Mouse (Mus musculus): ENCODE results near the gene Apoe.

- no peak for TF ChIP-seq MYB (IDR thresholded peaks at IDR 0.05; ENCODE audit: low read depth, low read length)
- TF ChIP-seq GATA1 (IDR thresholded peaks at IDR 0.05; ENCODE audit: low read depth, low read length) = no peak
- TF ChIP-seq USF2 (IDR thresholded peaks at IDR 0.05; ENCODE audit: borderline replicate concordance in 1 of 2, insufficient read depth in 1 of 2, low read depth in 1 of 2, low read length in 2 of 2) = no peak
- TF ChIP-seq ETS1 (IDR thresholded peaks at IDR 0.05; ENCODE audit: low read depth, low read length) = no peak
- no peak for TF ChIP-seq POLR2A (IDR thresholded peaks at IDR 0.05; ENCODE audit: control insufficient read depth in 1 of 2, insufficient read depth in 1 of 2, low read depth in 1 of 2, low read length in 2 of 2, poor library complexity in 1 of 2)
- TF ChIP-seq CTCF (IDR thresholded peaks at IDR 0.05 in 2 of 3, conservative IDR thresholded peaks at IDR 0.05 in 1 of 3; ENCODE audit: control insufficient read depth in 1 of 3, insufficient read depth in 1 of 3, low read depth in 2 of 3, low read length in 3 of 3, poor library complexity in 1 of 3, severe bottlenecking in 1 of 3) = no peak
- TF ChIP-seq MYC (IDR thresholded peaks at IDR 0.05; ENCODE audit: low read depth, low read length) = no peak
- TF ChIP-seq EP300 (IDR thresholded peaks at IDR 0.05; ENCODE audit: low read depth in 1 of 2, low read length in 2 of 2) = no peak
- TF ChIP-seq MAFK (IDR thresholded peaks at IDR 0.05; ENCODE audit: borderline replicate concordance, low read depth, low read length) = no peak
- no peak for TF ChIP-seq USF1 (IDR thresholded peaks at IDR 0.05; ENCODE audit: low read depth, low read length)
- TF ChIP-seq RCOR1 (IDR thresholded peaks at IDR 0.05; ENCODE audit: low read depth, low read length) = no peak
Observed at GRCm38 (mm10) chr7:19677872-19678271, 21.1 kb downstream of the Apoe start, which contains the start of gene Apoc2.

Data from MEL (cell line).